Mouse (Mus musculus) cerebellum, postnatal 4 days (tissue): Measurements from ENCODE around the gene Emc8.

Experiments
- DNase-seq, 2 experiments: peaks; one replicate each; pipeline ENCODE4 v3.0.0; 2022; ENCODE audit warnings: low spot score in 2 of 2, mixed read lengths in 1 of 2

Gene Emc8

DNA sequence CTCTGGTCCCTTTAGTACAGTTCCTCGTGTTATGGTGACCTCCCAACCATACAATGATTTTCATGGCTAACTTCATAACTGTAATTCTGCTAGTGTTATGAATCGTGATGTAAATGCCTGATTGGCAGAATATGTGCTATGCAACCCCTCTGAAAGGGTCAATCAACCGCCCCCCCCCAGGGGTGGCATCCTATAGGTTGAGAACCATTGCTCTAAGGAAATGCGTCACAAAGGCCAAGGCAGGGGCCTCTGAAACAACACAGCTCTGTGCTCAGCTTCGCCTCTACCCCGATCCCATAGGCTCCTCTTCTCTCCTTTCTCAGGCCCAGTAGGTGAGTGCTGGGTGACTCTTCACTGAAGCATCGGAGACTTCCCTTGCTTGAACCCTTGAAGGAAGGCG lies 17.2 kb upstream of the Emc8 start:
- DNase-seq, result no peak

DNA sequence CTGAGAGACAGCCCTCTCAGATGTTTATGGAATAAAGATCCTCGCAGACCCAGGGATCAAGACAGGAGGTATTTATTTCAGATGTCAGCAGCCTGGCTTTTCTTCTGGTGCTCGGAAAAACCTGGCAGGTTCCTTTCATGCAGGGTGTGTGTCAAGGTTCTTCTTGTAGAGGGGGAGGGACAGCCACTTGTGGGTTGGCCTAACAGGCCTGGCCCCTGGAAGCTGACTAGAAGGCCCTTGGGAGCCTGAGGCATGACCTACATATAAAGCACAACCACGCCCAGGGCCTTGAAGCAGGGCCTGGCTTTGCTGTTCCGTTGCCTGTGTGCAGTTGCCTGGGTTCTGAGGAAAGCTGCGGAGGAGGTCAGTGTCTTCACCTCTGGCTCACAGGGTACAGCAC lies 16.7 kb upstream of the Emc8 start:
- no peak for DNase-seq

DNA sequence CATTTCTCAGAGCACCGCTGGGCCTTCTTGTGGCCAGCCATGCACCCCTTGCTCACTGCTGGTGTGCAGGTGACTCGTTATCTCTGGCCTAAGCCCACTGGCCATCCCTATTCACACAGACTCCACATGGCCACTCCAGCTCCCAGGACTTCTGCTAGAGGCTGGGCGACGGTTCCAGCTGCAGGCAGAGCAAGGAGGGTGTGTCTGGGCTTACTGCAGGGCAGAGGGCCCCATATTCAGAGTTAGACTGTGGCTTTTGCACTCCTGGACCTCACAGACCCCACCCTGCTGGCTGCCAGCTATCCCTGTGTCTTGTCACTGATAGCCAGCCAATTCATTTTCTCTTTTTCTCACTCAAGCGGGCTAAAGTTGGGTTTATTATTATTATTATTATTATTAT lies 15.7 kb upstream of the Emc8 start:
- no peak for DNase-seq

DNA sequence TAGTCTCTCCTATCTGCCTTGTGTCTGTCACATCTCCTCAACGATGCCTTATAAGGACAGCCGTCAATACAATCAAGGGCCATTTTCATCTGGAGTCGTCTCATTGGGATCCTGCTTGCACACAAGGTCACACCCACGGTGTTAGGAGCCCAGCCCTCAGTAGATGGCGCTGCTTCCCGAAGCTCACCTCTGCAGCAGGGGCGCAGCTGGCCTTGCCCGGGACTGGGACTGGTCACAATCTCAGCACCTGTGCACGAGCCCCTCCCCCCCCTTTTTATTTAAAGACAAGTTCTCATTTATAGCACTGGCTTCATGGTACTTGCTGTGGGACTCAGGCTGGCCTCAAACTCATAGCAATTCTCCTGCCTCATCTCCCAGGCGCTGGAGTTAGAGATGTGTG lies 15.2 kb upstream of the Emc8 start:
- peak; percentile 40 to 69 for DNase-seq

DNA sequence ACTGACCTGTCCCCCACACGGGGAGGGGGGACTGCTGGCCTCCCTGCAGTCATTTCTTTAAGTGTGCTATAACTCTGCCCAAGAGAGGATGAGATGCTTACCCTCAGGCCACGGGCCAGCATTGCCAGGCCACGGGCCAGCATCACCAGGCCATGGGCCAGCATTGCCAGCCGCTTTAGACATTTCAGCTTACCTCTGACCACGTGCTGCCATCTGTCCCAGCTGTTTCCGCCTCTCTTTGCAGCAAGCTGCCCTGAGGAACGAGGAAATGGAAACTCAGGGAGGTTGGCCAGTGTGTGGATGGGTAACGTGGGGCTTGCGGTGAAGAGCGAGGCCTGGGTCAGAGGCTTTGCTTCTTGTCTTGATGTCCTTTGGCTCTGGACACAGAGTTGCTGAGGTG lies 12.7 kb upstream of the Emc8 start:
- DNase-seq, result no peak

DNA sequence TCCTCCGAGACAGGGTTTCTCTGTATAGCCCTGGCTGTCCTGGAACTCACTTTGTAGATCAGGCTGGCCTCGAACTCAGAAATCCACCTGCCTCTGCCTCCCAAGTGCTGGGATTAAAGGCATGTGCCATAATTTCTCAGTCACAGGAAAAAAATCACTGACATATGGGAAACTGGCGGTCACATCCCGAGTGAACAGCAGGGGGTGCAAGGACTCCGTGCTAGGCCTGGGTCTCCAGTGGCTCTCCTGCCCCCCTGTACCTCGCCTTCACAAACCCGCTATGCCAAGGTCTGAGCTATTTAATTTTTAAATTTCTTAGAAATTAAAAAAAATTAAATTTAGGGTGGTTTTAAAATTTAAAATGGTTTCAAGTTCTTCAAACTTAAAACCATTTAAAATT lies 12.0 kb upstream of the Emc8 start:
- peak in 1 of 2 experiments; percentile 58 for DNase-seq

DNA sequence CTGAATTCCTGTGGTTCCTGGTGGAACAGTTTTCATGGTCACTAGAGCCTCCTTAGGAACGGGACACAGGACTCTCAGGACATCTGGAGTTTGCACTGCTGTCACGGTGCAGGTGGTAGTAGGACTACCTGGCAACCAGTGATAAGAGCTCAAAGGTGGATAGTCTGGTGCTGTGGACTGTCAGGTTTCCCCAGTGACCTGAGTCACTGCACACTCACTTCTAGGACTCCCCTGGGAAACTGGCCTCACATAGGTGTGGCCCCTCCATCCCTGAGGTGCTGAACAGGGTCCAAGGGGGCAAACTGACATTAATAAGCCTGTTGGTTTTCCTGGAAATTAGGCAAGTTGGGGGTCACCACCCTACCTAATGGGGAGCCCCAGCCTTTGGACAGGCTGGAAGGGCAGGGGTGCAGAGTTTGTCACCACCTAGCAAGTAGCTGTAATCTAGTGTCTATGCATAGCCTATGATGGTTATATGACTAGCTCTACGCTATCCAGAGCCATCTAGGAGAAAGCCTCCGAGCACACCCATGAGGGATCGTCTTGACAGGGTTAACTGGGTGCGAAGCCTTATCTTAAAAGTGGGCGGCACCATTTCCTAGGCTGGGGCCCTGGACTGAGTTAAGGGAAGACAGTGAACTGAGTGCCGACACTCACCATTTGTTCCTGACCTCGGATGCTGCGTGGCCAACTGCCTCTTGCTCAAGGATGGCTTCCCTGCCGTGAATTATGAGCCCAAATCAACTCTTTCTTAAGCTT lies 11.4 kb upstream of the Emc8 start:
- no peak for DNase-seq

DNA sequence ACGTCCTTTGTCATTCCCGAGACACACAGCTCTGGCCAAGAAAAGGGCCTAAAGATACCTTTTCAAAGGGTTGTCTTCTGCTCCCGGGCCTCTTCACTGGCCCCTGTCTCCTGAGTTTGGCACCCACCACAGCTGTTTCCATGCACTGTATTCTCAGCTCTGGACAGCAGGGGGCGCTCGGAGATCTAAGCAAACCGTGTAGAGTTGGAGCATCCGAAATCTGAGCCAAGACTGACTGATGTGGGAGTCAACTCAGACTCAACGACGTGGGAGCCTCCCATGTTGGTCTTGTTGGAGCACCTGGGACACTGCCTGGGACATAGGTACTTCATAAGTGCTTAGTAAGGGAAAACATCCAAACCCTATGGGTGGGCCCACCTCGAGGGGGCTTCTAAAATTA lies 10.1 kb upstream of the Emc8 start:
- DNase-seq, result peak; percentile 92 to 93

DNA sequence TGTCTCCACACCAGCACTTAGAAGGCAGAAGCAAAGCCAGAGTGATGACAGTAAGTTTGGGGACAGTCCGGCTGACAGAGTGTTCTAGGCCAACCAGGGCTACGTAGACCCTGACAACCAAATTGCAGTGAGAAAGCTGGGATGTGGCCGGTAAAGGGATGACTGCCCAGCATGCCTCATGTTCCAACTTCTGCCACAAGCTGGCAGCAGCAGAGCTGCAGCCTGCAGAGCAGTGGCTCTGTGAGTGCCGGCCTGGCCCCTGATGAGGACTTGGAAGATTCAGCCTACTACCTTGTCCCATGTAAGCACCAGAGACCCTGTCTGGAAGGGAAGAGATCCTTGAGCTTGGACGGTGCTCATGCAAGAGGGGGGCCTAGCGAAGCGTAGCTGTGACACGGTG lies 7.3 kb upstream of the Emc8 start:
- no peak for DNase-seq

DNA sequence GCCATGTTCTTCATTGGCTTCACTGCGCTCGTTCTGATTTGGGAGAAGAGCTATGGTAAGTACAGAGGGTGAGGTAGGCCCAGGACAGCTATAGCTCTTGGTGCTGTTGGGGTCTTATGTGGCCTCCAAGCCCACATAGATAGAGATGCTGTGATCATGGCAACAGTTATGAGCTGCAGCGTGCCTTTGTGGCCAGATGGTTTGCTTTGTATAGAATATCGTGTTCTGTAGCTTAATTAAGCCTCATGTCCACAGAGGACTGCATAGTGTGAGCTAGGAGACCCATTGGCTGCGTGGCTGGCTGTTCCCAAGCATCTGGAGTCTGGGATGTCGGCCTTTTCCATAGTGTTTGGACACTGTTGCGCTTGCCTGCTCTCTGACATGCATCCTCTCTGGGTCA lies 4.9 kb upstream of the Emc8 start:
- DNase-seq, result no peak

DNA sequence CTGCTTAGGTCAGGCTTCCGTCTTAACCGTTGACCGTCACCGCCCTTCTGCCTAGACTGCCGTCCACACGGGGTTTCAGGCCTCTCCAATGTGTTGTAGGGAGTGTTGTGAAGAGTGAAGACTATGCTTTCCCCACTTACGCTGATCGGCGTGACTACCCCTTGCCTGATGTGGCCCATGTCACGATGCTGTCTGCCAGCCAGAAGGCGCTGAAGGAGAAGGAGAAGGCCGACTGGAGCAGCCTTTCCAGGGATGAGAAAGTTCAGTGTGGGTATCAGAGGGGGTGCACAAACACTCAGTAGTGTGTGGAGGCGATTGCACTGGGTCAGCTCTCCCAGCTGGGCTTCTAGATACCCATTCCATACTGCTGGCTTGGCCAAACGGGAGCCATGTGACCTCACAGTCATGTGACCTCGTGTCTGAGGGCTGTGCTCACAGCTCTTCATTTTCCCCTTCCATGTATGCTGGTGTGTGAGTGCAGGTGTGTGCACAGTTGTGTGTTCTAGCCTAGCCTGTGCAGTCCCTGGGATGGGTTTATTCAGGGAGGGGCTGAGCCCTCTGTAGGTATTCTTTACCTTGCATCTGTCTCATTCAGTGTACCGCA lies 4.4 kb upstream of the Emc8 start:
- DNase-seq, result no peak

DNA sequence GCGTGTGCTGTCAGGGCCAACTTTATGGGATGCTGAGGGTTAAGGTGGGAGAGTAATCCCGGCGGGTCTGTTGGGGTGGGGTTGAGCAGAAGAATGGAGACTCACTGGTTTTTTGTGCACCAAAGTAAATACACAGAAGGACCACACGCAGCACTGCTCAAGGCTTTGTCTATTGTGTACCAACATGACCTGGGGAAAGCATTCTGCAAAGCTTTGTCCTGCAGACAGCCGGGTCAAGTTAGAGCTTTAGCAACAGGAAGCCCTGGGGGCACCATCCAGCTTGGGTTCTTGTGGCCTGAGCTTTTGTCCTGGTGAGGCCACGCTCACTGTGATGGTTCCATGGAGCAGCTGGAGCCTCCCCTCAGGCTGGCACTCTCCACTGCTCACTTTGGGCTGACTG lies 3.4 kb upstream of the Emc8 start:
- no peak for DNase-seq

DNA sequence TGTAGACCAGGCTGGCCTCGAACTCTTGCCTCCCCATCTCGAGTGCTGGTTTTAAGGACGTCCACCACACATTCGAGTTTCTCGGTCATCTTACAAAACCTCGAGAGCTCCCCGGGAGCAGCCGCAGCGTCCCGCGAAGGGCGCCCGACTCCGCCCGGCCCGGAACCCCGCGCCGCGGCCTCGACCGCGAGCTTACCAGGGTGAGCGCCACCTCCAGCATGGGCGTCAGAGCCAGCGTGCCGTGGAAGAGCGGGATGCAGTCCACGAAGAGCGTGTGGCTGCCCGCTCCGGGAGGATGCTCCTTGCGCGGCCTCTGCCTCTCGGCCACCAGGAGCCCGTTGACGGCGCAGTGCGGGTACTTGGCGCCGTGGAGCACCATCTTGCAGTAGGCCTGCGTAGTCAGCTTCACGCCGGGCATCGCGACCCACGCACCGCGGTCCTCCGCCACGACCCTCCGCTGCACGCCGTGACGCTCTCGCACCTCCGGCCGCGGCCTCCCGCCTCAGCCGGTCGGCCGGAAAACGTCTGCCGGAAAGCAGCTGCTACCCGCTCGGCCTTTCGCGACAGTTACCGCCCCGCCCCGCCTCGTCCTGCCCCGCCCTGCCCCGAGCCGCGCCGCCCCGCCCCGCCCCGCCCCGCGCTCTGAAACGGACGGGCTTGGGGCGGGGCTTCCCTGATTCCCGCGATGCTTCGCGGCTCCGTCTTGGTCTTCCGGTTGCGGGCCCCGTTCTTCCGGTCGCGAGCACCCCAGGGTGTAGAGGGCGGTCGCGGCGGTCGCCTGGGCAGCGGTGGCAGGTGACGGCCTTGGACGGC lies 606 bp downstream of the Emc8 start, which contains the start of the genes Gm27021 and Cox4i1:
TSS of gene Gm27021 (minus strand) at position 519 of the 813 bp plus-strand sequence.
TSS of gene Cox4i1 (plus strand) at position 662 of the 813 bp plus-strand sequence.
- peak; percentile 77 to 93 for DNase-seq

DNA sequence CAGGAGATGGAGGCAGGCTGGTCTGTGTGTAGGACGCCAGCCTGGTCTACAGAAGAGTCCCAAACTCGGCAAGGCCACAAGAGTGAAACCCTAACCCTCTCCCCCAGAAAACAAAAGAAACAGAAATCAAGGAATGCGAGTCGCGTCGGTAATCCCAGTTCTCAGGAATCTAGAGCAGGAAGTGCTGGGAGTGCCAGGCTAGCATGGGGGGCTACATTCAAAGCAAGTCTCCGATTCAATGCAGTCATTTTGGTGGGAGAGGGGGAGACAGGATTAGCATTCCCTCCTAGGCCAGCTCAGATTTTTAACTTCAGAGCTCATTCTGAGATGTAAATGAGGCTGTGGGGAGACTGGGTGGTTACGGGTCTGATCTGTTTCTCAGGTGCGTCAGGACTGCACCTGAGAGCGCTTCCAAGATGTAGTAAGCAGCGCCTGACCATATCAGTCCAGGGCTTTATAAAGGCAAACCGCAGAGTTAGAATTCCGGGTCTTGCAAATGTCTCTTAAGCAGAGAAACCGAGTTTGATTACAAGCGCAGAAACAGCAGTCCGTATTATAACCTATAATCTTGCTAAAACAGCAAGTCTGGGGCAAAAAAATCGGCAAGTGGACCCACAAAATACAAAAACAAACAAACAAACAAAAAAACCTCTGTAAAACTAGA lies 1.4 kb downstream of the Emc8 start:
- no peak for DNase-seq

DNA sequence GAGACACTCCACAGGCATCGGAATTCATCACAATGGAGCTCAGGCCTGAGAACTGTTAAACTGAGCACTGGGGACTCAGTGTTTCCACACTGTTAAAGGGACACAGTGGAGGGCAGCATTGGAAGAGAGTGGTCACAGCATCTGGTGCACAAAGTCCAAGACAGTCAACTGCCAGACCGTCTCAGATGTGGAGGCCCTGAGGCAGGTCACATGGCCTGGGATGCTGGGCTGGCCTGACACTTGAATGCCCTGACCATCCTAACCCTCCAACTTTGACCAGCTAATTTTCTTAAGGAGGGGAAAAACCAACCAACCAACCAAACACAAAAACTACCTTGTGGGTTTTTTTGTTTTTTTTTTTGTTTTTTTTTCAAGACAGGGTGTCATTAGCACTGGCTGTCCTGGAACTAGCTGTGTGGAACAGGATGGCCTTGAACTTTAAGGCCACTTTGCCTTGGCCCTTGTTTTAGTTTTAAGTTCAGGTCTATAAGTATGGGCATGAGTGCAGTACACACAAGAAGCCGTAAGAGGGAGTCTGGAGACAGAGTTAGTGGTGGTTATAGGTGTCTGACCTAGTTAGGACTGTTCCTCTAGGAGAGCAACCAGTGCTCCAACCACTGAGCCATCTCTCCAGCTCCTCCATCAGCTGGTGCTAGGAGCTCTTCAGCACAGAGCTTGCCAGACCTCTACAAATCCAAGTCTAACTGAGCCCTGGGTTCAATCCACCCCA lies 2.5 kb downstream of the Emc8 start:
- no peak for DNase-seq

DNA sequence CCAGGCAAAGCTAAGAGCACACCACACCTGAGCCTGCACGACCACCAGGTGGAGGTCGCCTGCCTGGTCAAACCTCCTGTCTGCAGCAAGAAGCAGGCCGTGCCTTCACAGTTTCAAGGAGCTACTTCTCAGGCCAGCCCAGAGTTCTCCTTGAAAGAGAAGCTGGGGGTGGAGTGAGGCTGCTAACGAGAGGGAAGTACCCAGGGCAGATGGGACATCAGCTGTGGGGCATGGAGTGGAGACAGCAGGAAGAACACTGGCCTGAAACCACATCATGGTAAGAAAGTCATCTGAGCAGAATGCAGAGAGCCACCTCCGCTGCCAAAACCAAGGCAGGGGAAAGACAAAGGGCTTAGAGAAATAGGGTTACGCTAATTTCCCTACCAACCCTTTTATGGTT lies 3.8 kb downstream of the Emc8 start:
- DNase-seq, result no peak

DNA sequence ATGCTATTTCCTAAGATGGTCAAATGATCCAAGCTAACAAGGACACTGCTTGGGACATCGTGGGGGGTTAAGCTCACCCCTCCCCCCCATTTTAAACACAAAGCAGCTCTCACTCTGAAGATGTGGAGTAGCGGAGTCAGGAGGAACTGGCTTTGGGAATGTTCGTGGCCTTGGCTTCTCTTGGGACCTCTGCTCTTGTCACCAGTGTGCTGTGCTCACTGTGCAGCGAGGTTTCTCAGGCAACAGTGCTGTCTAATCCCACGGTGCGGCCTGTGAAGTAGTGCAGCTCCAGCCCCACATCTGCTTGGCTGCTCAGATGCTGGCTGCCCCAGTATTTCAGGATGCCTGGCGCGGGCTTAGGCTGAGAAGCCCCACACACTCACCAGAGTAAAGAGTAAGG lies 11.0 kb downstream of the Emc8 start:
- DNase-seq, result no peak

DNA sequence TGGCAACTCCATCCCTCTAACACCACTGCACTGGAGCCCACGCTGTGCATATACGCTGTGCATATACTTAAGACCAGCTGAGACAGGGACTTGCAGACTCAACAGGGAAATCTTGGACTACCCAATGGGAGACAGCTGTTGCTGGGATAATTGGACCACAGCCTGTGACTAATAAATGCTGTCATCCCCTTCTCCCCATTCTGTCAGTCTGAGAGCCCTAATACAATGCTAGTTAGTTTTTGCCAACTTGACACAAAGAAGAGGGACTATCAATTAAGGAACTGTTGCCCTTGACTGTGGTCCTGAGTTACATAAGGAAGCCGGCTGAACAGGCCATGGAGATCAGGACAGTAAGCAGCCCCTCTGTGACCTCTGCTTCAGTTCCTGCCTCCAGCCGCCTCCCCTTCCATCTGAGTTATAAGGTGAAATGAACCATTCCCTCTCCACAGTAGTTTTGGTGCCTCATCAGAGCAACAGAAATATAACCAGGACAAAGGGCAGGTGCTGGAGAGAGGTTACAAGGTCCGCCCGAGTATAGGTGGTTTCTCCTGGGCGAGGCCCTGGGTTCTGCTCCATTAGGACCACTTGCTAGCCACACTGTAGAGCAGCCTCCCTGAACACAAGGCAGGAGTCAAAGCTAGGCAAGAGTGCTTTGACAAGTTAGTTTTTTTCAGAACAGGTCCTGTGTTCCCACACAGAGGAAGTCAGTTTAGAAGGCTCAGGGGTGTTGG lies 11.9 kb downstream of the Emc8 start:
- no peak for DNase-seq

DNA sequence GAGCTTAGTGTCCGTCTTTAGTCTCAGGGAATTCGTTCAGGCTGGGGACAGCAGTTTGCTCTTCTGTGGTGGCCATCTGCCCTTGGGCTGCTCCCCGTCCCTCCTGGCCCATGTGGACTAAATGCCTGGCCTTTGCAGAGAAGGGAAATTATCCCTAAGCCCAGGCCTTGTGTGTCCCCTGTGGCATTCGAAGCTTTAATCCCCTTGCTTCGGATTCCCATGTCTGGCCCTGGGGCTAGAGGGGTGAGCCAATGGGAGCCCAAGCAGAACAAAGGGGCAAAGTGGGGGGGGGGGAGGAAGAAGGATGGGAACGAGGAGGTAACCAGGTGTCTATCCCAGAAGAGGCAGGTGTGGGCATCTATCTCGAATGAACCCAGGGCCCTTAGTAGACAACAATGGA lies 20.8 kb downstream of the Emc8 start, which contains the start of gene 1190005I06Rik:
TSS of gene 1190005I06Rik (minus strand) at position 101 of the 400 bp plus-strand sequence.
- DNase-seq, result no peak

DNA sequence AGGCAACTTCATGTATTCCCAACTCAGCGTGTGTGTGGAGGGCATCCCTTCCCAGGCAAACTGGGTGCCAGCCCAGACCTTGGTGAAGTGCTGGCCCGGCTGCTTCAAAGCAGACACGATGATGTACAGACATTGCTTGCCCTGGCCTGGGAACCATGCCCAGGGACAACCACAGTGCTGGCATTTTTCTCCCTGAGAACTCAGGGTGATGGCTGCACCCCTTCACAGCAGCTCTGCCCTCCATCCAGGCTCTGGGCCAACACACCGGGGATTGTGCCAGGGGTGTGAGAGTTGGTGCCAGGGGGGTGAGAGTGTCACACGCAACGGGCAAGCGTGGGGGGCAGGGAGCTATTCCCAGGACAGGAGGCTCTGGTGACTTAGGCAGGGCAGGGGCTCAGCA lies 23.7 kb downstream of the Emc8 start:
- peak; percentile 61 to 79 for DNase-seq
